In the genomic region with DNA sequence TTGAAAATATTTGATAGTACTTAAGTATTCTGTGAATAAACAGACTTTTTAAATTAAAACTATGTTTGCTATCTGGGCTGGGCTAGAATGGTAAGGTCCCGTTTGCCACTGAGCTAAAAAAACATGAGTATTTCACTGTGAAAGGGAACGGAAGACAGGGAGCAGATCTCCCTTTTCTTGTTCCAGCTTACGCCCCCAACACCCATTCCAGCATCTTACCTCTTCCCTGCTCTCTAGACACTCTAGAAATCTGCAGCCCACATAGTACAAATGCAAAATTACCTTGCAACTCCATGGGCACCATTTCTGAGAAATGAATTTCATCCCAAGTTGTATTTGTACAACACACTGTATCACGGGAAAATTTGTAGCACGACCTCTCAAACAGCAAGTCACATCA, we compare ENCODE assay signal across 35 mouse cellular contexts. TPM values are rescaled to one million over a fixed set of nuclear protein-coding genes. Genes with fewer than 3 reads are reported as not detected.
"Had no signal": no experiment of that assay in that cellular context is flagged by ENCODE, and none has a peak within 500 bp of the region (broad histone marks: within the 10 kb centered on the region; RNA-seq: fewer than 3 reads in every experiment).

No protein-coding gene starts in this region.

- H3K4me3 ChIP-seq: heart, embryonic 12.5 days; heart, embryonic 13.5 days; heart, embryonic 15.5 days; hindbrain, embryonic 10.5 days; hindbrain, embryonic 12.5 days; hindbrain, embryonic 13.5 days; hindbrain, embryonic 15.5 days; intestine, embryonic 15.5 days; kidney, embryonic 15.5 days; layer of hippocampus, adult 2 months; left cerebral cortex, adult 2 months had no signal

- DNase-seq: heart, postnatal 10 days; heart, postnatal 14 days; heart, postnatal 36 days; heart, postnatal 4 days; kidney, adult 11 months; kidney, adult 18-20 months; kidney, adult 2 months; kidney, adult 8-10 months; kidney, adult 9 months; kidney, postnatal 10 days; kidney, postnatal 14 days; kidney, postnatal 25 days; kidney, postnatal 36 days; kidney, postnatal 4 days; layer of hippocampus, adult 9-11 months; layer of hippocampus, postnatal 36 days had no signal

- ATAC-seq: hindbrain, embryonic 16.5 days; hindbrain, postnatal 0 days; inflammation-experienced regulatory T-cells, adult 6 months; intestine, embryonic 15.5 days; intestine, embryonic 16.5 days; intestine, postnatal 0 days had no signal

- H3K4me1 ChIP-seq: heart, embryonic 12.5 days; heart, embryonic 13.5 days; heart, embryonic 15.5 days; hindbrain, embryonic 10.5 days; hindbrain, embryonic 12.5 days; hindbrain, embryonic 13.5 days; hindbrain, embryonic 15.5 days; intestine, embryonic 15.5 days; kidney, embryonic 15.5 days had no signal

- H3K27ac ChIP-seq: heart, embryonic 13.5 days; heart, embryonic 15.5 days; hindbrain, embryonic 10.5 days; hindbrain, embryonic 12.5 days; hindbrain, embryonic 13.5 days; hindbrain, embryonic 14.5 days; hindbrain, embryonic 15.5 days; hindbrain, postnatal 0 days; intestine, embryonic 15.5 days; kidney, embryonic 15.5 days; kidney, postnatal 0 days; layer of hippocampus, adult 2 months; left cerebral cortex, adult 2 months had no signal

- H3K27me3 ChIP-seq: heart, embryonic 12.5 days; heart, embryonic 13.5 days; heart, embryonic 15.5 days; hindbrain, embryonic 12.5 days; hindbrain, embryonic 13.5 days; hindbrain, embryonic 15.5 days; intestine, embryonic 15.5 days; kidney, embryonic 15.5 days had no signal

- H3K9me3 ChIP-seq: heart, embryonic 12.5 days; heart, embryonic 13.5 days; heart, embryonic 15.5 days; hindbrain, embryonic 10.5 days; hindbrain, embryonic 12.5 days; hindbrain, embryonic 13.5 days; hindbrain, embryonic 15.5 days; intestine, embryonic 15.5 days; kidney, embryonic 15.5 days had no signal

- H3K36me3 ChIP-seq: heart, embryonic 12.5 days; heart, embryonic 13.5 days; heart, embryonic 15.5 days; hindbrain, embryonic 10.5 days; hindbrain, embryonic 12.5 days; hindbrain, embryonic 13.5 days; hindbrain, embryonic 15.5 days; intestine, embryonic 15.5 days; kidney, embryonic 15.5 days had no signal

RNA-seq across cellular contexts. Expression of gene Hecw2, which starts 49.9 kb away (rescaled TPM):
- total RNA-seq: hematopoietic stem cell, adult 5-6 weeks had no signal
